Mouse (Mus musculus): ENCODE data around the gene Cdk5rap3. TPM values are rescaled to one million over a fixed set of nuclear protein-coding genes. Genes with fewer than 3 reads are reported as not detected.

Gene Cdk5rap3
- polyA plus RNA-seq, 1 experiment from 2014 or later: 50.4 TPM

DNA sequence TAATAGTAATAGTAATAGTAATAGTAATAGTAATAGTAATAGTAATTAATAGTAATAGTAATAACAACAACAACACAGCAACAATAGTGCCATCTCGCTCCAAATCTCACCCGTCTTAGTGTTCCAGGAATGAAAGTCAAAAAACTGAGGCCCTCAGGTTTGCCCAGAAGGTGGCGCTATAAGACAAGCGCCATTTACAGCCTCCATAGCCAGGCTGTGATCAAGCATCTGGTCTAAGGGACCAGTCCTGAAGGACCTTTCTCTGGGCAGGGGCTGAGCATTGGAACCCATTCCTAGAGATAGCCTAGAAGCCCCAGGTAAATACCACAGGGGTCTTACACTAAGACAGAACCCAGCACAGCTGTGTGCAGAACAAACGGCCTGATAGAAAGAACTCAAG, 49.1 kb downstream of the Cdk5rap3 start:
- H3K4me2 ChIP-seq: no peak overlapping the region
- no peak for ATAC-seq (ENCODE audit: extremely low read depth, insufficient number of reproducible peaks, low FRiP score, low TSS enrichment)

DNA sequence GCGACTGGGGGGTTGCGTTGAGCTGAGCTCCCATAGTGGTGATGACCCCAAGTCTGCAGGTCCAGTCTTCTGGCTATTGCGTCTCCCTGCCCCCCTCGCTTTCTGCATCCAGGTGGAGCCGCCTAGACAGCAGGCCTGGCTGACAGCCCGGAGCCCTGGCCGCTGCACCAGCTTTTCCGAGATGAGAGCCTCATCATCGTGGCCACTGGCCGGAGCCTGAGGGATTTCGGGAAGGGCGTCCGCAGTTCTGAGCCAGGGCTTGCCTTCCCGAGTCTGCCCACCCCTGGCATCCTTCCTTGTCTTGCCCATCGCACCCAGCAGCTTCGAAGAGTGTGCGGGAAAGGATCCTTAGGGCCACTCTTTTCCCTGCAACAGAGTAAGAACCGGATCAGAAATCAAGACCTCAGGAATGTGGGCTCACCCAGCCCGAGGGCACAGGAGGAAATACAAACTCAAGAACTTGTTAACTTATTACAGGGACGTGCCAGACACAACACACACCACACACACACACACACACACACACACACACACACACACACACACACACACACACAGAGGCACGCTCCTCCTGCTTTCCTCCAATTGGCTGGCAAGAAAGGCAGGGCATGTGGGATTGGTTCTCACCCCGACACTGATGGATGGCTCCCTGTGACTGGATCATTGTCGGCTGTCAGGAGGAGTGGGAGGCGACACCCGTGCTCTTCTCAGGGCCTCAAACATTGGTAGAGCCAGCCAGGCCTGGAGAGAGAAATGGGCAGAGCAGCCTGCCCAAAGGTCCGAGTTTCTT, 52.9 kb downstream of the Cdk5rap3 start:
- peaks cover 36% of the 10 kb centered on the region for H3K4me1 ChIP-seq
- peak overlapping the region; percentile 66 for H3K9ac ChIP-seq
- peaks cover 22% of the 10 kb centered on the region for H3K27me3 ChIP-seq (replicated peaks)
- peaks cover 3% of the 10 kb centered on the region; the same call in 1 of the 2 replicates for H3K36me3 ChIP-seq
- no peak for ATAC-seq (ENCODE audit: extremely low read depth, insufficient number of reproducible peaks, low FRiP score, low TSS enrichment)
- WGBS: 22% methylated on average over 26 of the region's 26 CpGs
- no peaks in the 10 kb centered on the region for H3K9me3 ChIP-seq
- no peak overlapping the region for H3K27ac ChIP-seq (replicated peaks)
- peak overlapping the region; percentile 32 for H3K4me3 ChIP-seq
- H3K4me2 ChIP-seq: peak overlapping the region; percentile 63

More for the DNA sequence above, 49.1 kb downstream of the Cdk5rap3 start:
- Histone ChIP-seq H3K27me3 (replicated peaks) (peaks cover 27% of the 10 kb centered on the region), H3K9me3 (no peaks in the 10 kb centered on the region), H3K36me3 (no peaks in the 10 kb centered on the region), H3K4me3 (no peak overlapping the region), H3K9ac (no peak overlapping the region), H3K27ac (replicated peaks) (no peak overlapping the region), H3K4me1 (peaks cover 18% of the 10 kb centered on the region)
- WGBS: 11% methylated on average over 5 of the region's 5 CpGs

DNA sequence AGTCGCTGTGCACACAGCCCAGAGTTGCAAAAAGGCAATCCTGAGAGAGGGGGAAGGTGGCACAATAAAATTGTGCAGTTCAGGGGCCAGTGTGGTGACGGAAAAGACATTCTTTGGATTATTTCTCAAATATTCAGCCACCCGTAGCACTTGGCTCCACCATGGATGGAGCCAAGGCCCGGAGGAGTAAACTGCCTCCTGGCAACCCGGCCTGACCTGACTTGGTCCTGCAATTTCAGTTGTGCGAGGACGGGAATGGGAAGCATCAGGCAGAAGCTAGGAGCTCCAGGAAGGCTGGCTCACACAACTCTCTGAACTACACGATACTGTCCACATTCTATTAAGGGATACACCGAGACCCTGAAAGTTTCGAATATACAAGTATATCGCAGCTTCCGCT, 53.8 kb downstream of the Cdk5rap3 start:
- Histone ChIP-seq H3K4me1 (peaks cover 36% of the 10 kb centered on the region), H3K9me3 (no peaks in the 10 kb centered on the region), H3K36me3 (peaks cover 11% of the 10 kb centered on the region), H3K9ac (no peak overlapping the region), H3K4me2 (peak overlapping the region; percentile 92), H3K27ac (replicated peaks) (no peak overlapping the region), H3K27me3 (replicated peaks) (peaks cover 22% of the 10 kb centered on the region), H3K4me3 (no peak overlapping the region)
- ATAC-seq (ENCODE audit: extremely low read depth, insufficient number of reproducible peaks, low FRiP score, low TSS enrichment): no peak
- 72% methylated on average over 12 of the region's 12 CpGs for WGBS

DNA sequence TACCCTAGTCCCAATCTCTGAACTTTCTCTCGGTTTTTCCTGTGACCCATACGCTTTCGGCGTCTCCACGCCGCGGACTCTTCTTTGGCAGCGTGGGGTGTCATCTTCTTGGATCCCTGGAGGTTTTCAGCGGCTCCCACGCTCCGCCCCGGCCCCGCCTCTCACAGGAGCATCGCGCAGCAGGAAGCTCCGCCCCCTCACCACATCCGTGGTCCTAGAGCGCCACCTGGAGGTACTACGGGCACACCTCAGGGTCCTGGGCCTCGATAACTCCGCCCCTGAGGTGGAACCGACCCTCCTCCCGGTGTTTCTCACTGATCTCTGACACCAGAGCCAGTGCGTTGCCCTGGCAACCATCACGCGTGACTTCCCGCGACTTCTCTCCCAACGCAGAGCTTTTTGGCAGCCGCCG, 54.4 kb downstream of the Cdk5rap3 start:
- Histone ChIP-seq H3K9ac (peak overlapping the region; percentile 71), H3K4me1 (peaks cover 36% of the 10 kb centered on the region), H3K4me2 (peak overlapping the region; percentile 92), H3K36me3 (peaks cover 17% of the 10 kb centered on the region), H3K27me3 (replicated peaks) (peaks cover 22% of the 10 kb centered on the region), H3K4me3 (peak overlapping the region; percentile 56), H3K9me3 (no peaks in the 10 kb centered on the region), H3K27ac (replicated peaks) (peak overlapping the region; percentile 61)
- peak; percentile 78 for ATAC-seq (ENCODE audit: extremely low read depth, insufficient number of reproducible peaks, low FRiP score, low TSS enrichment)
- under 1% methylated on average over 31 of the region's 31 CpGs for WGBS

DNA sequence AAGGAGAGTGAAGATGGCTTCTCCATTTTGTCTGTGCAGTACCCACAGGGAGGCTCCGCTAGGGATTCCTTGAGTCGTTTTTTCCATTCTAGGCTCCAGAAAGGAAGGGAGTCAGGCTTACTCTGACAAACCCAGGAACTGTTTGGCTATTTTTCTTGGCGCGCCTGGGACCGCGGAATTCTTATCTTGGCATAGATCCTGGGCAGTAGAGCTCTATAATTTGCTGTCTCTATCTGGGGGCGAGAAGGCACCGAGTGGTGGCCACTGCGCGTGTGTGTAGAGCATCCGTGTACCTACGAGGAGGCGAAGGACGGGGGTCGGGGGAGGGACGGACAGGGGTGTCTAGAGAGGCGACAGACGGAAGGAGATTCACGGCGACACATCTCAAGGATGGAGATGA, 54.9 kb downstream of the Cdk5rap3 start:
- WGBS: under 1% methylated on average over 20 of the region's 20 CpGs
- H3K4me2 ChIP-seq: peak overlapping the region; percentile 92
- ATAC-seq (ENCODE audit: extremely low read depth, insufficient number of reproducible peaks, low FRiP score, low TSS enrichment): 0 out of 2 replicates have a peak, but pooled peaks have one; percentile 19
- peak overlapping the region; percentile 56 for H3K4me3 ChIP-seq
- H3K9me3 ChIP-seq: no peaks in the 10 kb centered on the region
- peaks cover 18% of the 10 kb centered on the region for H3K27me3 ChIP-seq (replicated peaks)
- peaks cover 22% of the 10 kb centered on the region for H3K36me3 ChIP-seq
- peak overlapping the region; percentile 61 for H3K27ac ChIP-seq (replicated peaks)
- H3K4me1 ChIP-seq: peaks cover 36% of the 10 kb centered on the region
- H3K9ac ChIP-seq: peak overlapping the region; percentile 71

DNA sequence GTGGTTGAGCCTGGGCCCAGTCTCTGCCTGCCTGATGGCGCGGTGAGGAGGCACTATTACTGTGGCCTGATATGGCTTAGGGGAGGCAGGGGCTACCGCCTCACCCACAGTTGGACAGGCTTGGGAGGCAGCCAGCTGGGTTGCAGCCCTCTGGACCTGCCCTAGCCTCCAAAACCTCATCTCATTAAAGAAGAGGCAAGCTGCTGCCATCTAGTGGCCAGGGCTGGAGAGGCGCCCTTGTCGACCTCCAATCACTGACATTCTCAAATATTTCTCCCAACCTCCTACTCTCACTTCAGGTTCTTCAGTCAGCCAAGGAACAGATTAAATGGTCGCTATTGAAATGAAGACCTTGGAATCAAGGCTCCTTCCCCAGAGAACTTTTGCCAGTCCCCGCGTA, 55.7 kb downstream of the Cdk5rap3 start:
- Histone ChIP-seq H3K4me1 (peaks cover 36% of the 10 kb centered on the region), H3K27ac (replicated peaks) (peak overlapping the region; percentile 61), H3K9ac (peak overlapping the region; percentile 47; the same call in 1 of the 2 replicates), H3K4me2 (peak overlapping the region; percentile 92), H3K9me3 (no peaks in the 10 kb centered on the region), H3K36me3 (peaks cover 26% of the 10 kb centered on the region), H3K4me3 (no peak overlapping the region), H3K27me3 (replicated peaks) (peaks cover 17% of the 10 kb centered on the region)
- no peak for ATAC-seq (ENCODE audit: extremely low read depth, insufficient number of reproducible peaks, low FRiP score, low TSS enrichment)
- 9% methylated on average over 8 of the region's 8 CpGs for WGBS

DNA sequence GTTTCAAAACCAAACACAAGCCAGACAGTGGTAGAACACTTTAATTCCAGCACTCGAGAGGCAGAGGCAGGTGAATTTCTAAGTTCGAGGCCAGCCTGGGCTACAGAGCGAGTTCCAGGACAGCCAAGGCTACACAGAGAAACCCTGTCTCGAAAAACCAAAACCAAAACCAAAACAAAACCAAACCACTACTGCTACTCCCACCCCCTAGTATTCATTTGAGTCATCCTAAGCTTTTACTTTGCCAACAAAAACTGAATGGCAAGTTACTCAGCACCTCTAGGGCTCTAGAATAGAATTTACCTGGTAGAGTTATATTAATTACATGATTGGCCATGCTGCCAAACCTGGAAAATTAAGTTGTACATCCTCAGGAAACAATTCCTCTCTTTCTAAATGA, 56.7 kb downstream of the Cdk5rap3 start:
- no peak for ATAC-seq (ENCODE audit: extremely low read depth, insufficient number of reproducible peaks, low FRiP score, low TSS enrichment)
- 73% methylated on average over 4 of the region's 4 CpGs for WGBS
- H3K9ac ChIP-seq: no peak overlapping the region
- H3K27me3 ChIP-seq (replicated peaks): peaks cover 17% of the 10 kb centered on the region
- no peaks in the 10 kb centered on the region for H3K9me3 ChIP-seq
- peaks cover 36% of the 10 kb centered on the region for H3K4me1 ChIP-seq
- H3K4me3 ChIP-seq: no peak overlapping the region
- no peak overlapping the region for H3K4me2 ChIP-seq
- 0 out of 2 replicates have a peak overlapping the region, but pooled peaks have one; percentile 6 for H3K27ac ChIP-seq (replicated peaks)
- H3K36me3 ChIP-seq: peaks cover 34% of the 10 kb centered on the region

DNA sequence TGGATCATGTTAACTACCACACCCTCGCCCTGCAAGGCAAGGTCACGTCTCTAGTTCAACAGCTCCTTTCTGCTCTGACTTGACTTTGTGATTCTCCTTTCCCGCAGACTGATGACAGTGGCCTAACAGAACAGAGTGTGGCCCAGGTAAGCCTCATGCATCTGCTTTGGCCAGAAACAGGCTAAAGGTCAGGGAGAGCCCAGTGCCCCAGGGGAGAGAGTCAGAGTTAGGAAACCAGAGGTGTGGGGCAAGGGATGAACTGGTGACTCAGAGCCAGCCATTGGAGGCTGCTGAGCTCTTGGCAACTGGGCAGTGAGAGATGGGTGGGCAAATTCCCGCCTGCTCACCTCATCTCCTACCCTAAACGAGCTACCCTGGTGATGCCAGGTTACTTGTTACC, 58.9 kb downstream of the Cdk5rap3 start:
- 64% methylated on average over 5 of the region's 5 CpGs for WGBS

More for the DNA sequence above, 58.9 kb downstream of the Cdk5rap3 start:
- Histone ChIP-seq H3K9me3 (no peaks in the 10 kb centered on the region), H3K9ac (peak overlapping the region; percentile 19), H3K4me2 (no peak overlapping the region), H3K27me3 (replicated peaks) (peaks cover under 1% of the 10 kb centered on the region; the same call in 1 of the 2 replicates), H3K4me1 (peaks cover 21% of the 10 kb centered on the region), H3K4me3 (no peak overlapping the region), H3K27ac (replicated peaks) (no peak overlapping the region), H3K36me3 (peaks cover 52% of the 10 kb centered on the region)
- ATAC-seq (ENCODE audit: extremely low read depth, insufficient number of reproducible peaks, low FRiP score, low TSS enrichment): no peak

Other genes starting within 250 kb of the Cdk5rap3 start
- 10.7 and 11.8 TPM in 2 replicates for gene Snx11, start 138.9 kb downstream of the Cdk5rap3 start, polyA plus RNA-seq (2015; fragmentation: Nextera tagmentation; extraction: Ambion mirVana)
- gene Cbx1, start 127.4 kb downstream of the Cdk5rap3 start, polyA plus RNA-seq (2015; fragmentation: Nextera tagmentation; extraction: Ambion mirVana): 53.3 and 56.4 TPM in 2 replicates
- 67.2 and 70.8 TPM in 2 replicates for gene Nfe2l1, start 86.5 kb downstream of the Cdk5rap3 start, polyA plus RNA-seq (2015; fragmentation: Nextera tagmentation; extraction: Ambion mirVana)
- 109 and 113 TPM in 2 replicates for gene Copz2, start 66.6 kb downstream of the Cdk5rap3 start, polyA plus RNA-seq (2015; fragmentation: Nextera tagmentation; extraction: Ambion mirVana)
- gene Prr15l, start 11.6 kb upstream of the Cdk5rap3 start, polyA plus RNA-seq (2015; fragmentation: Nextera tagmentation; extraction: Ambion mirVana): 0.79 and 1.0 TPM in 2 replicates
- gene Pnpo, start 27.5 kb upstream of the Cdk5rap3 start, polyA plus RNA-seq (2015; fragmentation: Nextera tagmentation; extraction: Ambion mirVana): 53.3 and 55.6 TPM in 2 replicates
- 15.8 and 17.8 TPM in 2 replicates for gene Sp2, start 66.5 kb upstream of the Cdk5rap3 start, polyA plus RNA-seq (2015; fragmentation: Nextera tagmentation; extraction: Ambion mirVana)
- 0.18 and 0.21 TPM in 2 replicates for gene Sp6, start 96.9 kb upstream of the Cdk5rap3 start, polyA plus RNA-seq (2015; fragmentation: Nextera tagmentation; extraction: Ambion mirVana)
- 16.0 and 19.2 TPM in 2 replicates for gene Scrn2, start 113.4 kb upstream of the Cdk5rap3 start, polyA plus RNA-seq (2015; fragmentation: Nextera tagmentation; extraction: Ambion mirVana)
- 0.18 and 0.49 TPM in 2 replicates for gene Lrrc46, start 124.9 kb upstream of the Cdk5rap3 start, polyA plus RNA-seq (2015; fragmentation: Nextera tagmentation; extraction: Ambion mirVana)
- gene Mrpl10, start 125.1 kb upstream of the Cdk5rap3 start, polyA plus RNA-seq (2015; fragmentation: Nextera tagmentation; extraction: Ambion mirVana): 67.5 and 72.6 TPM in 2 replicates
- gene Osbpl7, start 134.1 kb upstream of the Cdk5rap3 start, polyA plus RNA-seq (2015; fragmentation: Nextera tagmentation; extraction: Ambion mirVana): 6.2 and 6.5 TPM in 2 replicates
- not detected in 2 replicates for gene Tbx21, start 198.8 kb upstream of the Cdk5rap3 start, polyA plus RNA-seq (2015; fragmentation: Nextera tagmentation; extraction: Ambion mirVana)
- gene Tbkbp1, start 235.0 kb upstream of the Cdk5rap3 start, polyA plus RNA-seq (2015; fragmentation: Nextera tagmentation; extraction: Ambion mirVana): 5.5 and 6.6 TPM in 2 replicates